Mouse (Mus musculus) hindbrain, embryonic 11.5 days (tissue): ENCODE results near the gene Hcn1. TPM values are rescaled to one million over a fixed set of nuclear protein-coding genes. Genes with fewer than 3 reads are reported as not detected.
A peak's percentile ranks its signal among the peaks of the same experiment; 100 is the strongest.

Experiments
- ATAC-seq: fragments of 200-750 bp; cut with Nextera tagmentation; 2 replicates; pipeline ENCODE4 v1.8.0; 2017; ENCODE audit warnings: mild to moderate bottlenecking, moderate TSS enrichment, moderate library complexity; ENCODE audit not compliant: low FRiP score
- DNase-seq: peaks from one replicate; pipeline ENCODE4 v3.0.0-alpha.2; 2015; ENCODE audit warnings: low spot score
- H3K27ac ChIP-seq: fragments of 300-500 bp; sonication (generic); 2 replicates; pipeline ENCODE4 v1.5.1; 2014; ENCODE audit warnings: mild to moderate bottlenecking, low read depth, low read length
- H3K27me3 ChIP-seq: fragments of 300-500 bp; sonication (generic); 2 replicates; pipeline ENCODE4 v1.6.1; 2014; ENCODE audit warnings: mild to moderate bottlenecking, low read length, moderate library complexity, mixed read lengths; ENCODE audit not compliant: control insufficient read depth, insufficient read depth
- H3K36me3 ChIP-seq: fragments of 300-500 bp; sonication (generic); 2 replicates; pipeline ENCODE4 v1.6.1; 2014; ENCODE audit warnings: mild to moderate bottlenecking, low read length, moderate library complexity, mixed read lengths; ENCODE audit not compliant: control insufficient read depth, insufficient read depth
- H3K4me1 ChIP-seq: fragments of 300-500 bp; sonication (generic); replicated peaks from 2 replicates; pipeline ENCODE4 v1.6.1; 2014; ENCODE audit warnings: low read length, mixed read lengths; ENCODE audit not compliant: control insufficient read depth, insufficient read depth
- H3K4me2 ChIP-seq: fragments of 300-500 bp; sonication (generic); replicated peaks from 2 replicates; pipeline ENCODE4 v1.6.1; 2014; ENCODE audit warnings: mild to moderate bottlenecking, low read depth, low read length
- H3K4me3 ChIP-seq: fragments of 300-500 bp; sonication (generic); 2 replicates; pipeline ENCODE4 v1.5.1; 2014; ENCODE audit warnings: low read depth, low read length
- H3K9ac ChIP-seq: fragments of 300-500 bp; sonication (generic); 2 replicates; pipeline ENCODE4 v1.6.1; 2014; ENCODE audit warnings: low read depth, low read length
- H3K9me3 ChIP-seq: fragments of 300-500 bp; sonication (generic); 2 replicates; pipeline ENCODE4 v1.6.1; 2016; ENCODE audit warnings: low read length; ENCODE audit not compliant: control insufficient read depth
- WGBS: fragments of 180-500 bp; shearing (Covaris S2); extraction: QIAGEN DNeasy Blood & Tissue Kit; methylation state at CpG from one replicate; pipeline ENCODE4 v1.1.7; 2014; 5-methylcytosine and 5-hydroxymethylcytosine counted together
- polyA plus RNA-seq: library from polyadenylated mRNA; unstranded; fragments of >200 nt; fragmentation: Nextera tagmentation; extraction: Ambion mirVana; gene quantifications from 2 replicates; pipeline ENCODE4 v1.2.1, GENCODE M21; 2014

Gene Hcn1
- 0.04 and 0.06 TPM in 2 replicates for polyA plus RNA-seq

- Histone ChIP-seq H3K36me3 (no peaks in the 10 kb centered on the region), H3K27ac (no peak within 1 kb of the TSS), H3K4me2 (peak within 1 kb of the TSS; percentile 97), H3K4me3 (peak within 1 kb of the TSS; percentile 56), H3K9me3 (no peaks in the 10 kb centered on the region), H3K27me3 (peaks cover 13% of the 10 kb centered on the region), H3K9ac (peak within 1 kb of the TSS; percentile 47; the same call in 1 of the 2 replicates), H3K4me1 (peaks cover 4% of the 10 kb centered on the region; the same call in 1 of the 2 replicates)
- 1% methylated on average over 31 of the region's 45 CpGs for WGBS
- DNase-seq (peak; percentile 92), ATAC-seq (peak; percentile 98)
These were observed at the start of gene Hcn1 for GRCm38 (mm10) chr13:117602181-117602580. Gene Hcn1, plus strand, starts transcription at chr13:117602320.

DNA sequence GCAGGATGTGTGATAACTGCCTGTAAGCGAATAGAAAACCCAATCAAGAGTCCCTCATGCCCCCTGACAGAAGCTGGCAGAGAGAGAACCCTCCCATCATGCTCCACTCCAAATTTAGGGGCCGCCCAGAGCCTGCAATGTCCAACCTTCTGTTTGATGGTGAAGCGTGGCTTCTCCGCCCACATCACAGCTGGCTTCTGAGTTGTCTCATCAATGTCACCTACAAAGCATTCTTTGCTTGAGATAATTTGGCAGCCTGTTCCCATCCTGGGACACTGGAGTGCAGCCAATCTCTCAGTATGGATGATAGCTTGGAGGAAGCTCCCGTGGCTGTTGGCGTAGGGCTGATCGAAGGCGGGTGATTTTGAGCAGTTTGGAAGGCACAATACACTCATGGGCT lies 34.9 kb upstream of the Hcn1 start:
- Histone ChIP-seq H3K9ac (no peak overlapping the region), H3K4me3 (no peak overlapping the region), H3K36me3 (no peaks in the 10 kb centered on the region), H3K27ac (no peak overlapping the region), H3K4me2 (no peak overlapping the region), H3K27me3 (no peaks in the 10 kb centered on the region), H3K9me3 (no peaks in the 10 kb centered on the region), H3K4me1 (no peaks in the 10 kb centered on the region)
- ATAC-seq (no peak), DNase-seq (no peak)
- WGBS: 81% methylated on average over 8 of the region's 8 CpGs

GRCm38 (mm10) chr13:117571747-117572146 lies 30.4 kb upstream of the Hcn1 start:
- Histone ChIP-seq H3K36me3 (no peaks in the 10 kb centered on the region), H3K27me3 (no peaks in the 10 kb centered on the region), H3K4me3 (no peak overlapping the region), H3K4me1 (no peaks in the 10 kb centered on the region), H3K4me2 (no peak overlapping the region), H3K9me3 (no peaks in the 10 kb centered on the region), H3K9ac (no peak overlapping the region), H3K27ac (no peak overlapping the region)
- 53% methylated on average over 3 of the region's 3 CpGs for WGBS
- no peak for DNase-seq
- peak; percentile 7; the same call in 1 of the 2 replicates for ATAC-seq

DNA sequence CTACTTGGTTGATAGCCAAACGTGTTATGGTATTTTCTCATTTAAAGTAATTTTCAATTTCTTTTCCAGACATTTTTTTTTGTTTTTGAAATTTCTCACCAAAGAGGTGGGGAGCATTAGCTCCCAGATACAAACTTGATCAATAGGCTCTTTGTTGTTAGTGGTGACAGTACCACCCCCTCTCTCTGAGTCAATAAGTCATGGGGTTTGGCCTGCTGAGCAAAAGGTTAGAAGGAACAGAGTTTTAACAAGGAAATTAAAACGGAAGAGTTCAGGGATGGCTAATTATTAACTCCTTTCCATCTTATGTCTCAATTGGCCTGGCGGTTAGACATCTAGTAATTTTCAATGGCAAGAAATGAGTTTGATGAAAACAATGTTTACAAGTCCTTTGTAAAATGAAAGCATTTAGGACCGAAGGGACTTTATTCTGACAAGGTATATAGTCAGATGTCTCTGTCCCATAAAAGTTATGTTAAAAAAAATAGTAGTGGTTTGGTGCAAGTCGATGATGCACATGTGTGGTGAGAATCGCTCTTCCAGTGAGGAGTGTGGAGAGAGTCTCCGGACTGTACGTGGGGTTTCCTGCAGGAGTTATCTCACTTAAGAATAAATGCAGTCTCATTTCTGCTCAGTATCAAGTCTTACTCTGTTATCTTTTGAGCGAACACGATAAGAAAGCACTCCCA lies 7.5 kb upstream of the Hcn1 start:
- ATAC-seq: peak; percentile 31; the same call in 1 of the 2 replicates
- Histone ChIP-seq H3K4me3 (no peak overlapping the region), H3K27me3 (no peaks in the 10 kb centered on the region), H3K9me3 (no peaks in the 10 kb centered on the region), H3K4me2 (no peak overlapping the region), H3K36me3 (no peaks in the 10 kb centered on the region), H3K4me1 (no peaks in the 10 kb centered on the region), H3K9ac (no peak overlapping the region), H3K27ac (no peak overlapping the region)
- 47% methylated on average over 10 of the region's 10 CpGs for WGBS
- no peak for DNase-seq

GRCm38 (mm10) chr13:117595183-117595532 lies 7.0 kb upstream of the Hcn1 start:
- DNase-seq (no peak), ATAC-seq (peak; percentile 24; the same call in 1 of the 2 replicates)
- Histone ChIP-seq H3K4me2 (no peak overlapping the region), H3K36me3 (no peaks in the 10 kb centered on the region), H3K4me1 (no peaks in the 10 kb centered on the region), H3K27ac (no peak overlapping the region), H3K4me3 (no peak overlapping the region), H3K27me3 (no peaks in the 10 kb centered on the region), H3K9ac (no peak overlapping the region), H3K9me3 (no peaks in the 10 kb centered on the region)
- 6% methylated on average over 3 of the region's 3 CpGs for WGBS

- peaks cover 4% of the 10 kb centered on the region; the same call in 1 of the 2 replicates for H3K4me1 ChIP-seq
- H3K27me3 ChIP-seq: peaks cover 13% of the 10 kb centered on the region
- no peak overlapping the region for H3K4me3 ChIP-seq
- H3K36me3 ChIP-seq: no peaks in the 10 kb centered on the region
- H3K9ac ChIP-seq: no peak overlapping the region
- H3K4me2 ChIP-seq: no peak overlapping the region
- ATAC-seq (no peak), DNase-seq (no peak)
- WGBS: 66% methylated on average over 9 of the region's 9 CpGs
- H3K9me3 ChIP-seq: no peaks in the 10 kb centered on the region
- no peak overlapping the region for H3K27ac ChIP-seq
These were observed 672 bp upstream of the Hcn1 start for GRCm38 (mm10) chr13:117601331-117601965.

- H3K4me1 ChIP-seq: peaks cover 4% of the 10 kb centered on the region; the same call in 1 of the 2 replicates
- no peaks in the 10 kb centered on the region for H3K9me3 ChIP-seq
- H3K27me3 ChIP-seq: peaks cover 13% of the 10 kb centered on the region
- H3K27ac ChIP-seq: no peak overlapping the region
- H3K9ac ChIP-seq: peak overlapping the region; percentile 47; the same call in 1 of the 2 replicates
- peak overlapping the region; percentile 97 for H3K4me2 ChIP-seq
- H3K4me3 ChIP-seq: peak overlapping the region; percentile 56
- peak; percentile 81 for ATAC-seq
- H3K36me3 ChIP-seq: no peaks in the 10 kb centered on the region
- no peak for DNase-seq
- under 1% methylated on average over 50 of the region's 62 CpGs for WGBS
These were observed 668 bp downstream of the Hcn1 start for GRCm38 (mm10) chr13:117602617-117603358.

GRCm38 (mm10) chr13:117603421-117603820 lies 1.3 kb downstream of the Hcn1 start:
- Histone ChIP-seq H3K9me3 (no peaks in the 10 kb centered on the region), H3K27ac (no peak overlapping the region), H3K36me3 (no peaks in the 10 kb centered on the region), H3K9ac (no peak overlapping the region), H3K4me3 (0 out of 2 replicates have a peak overlapping the region, but pooled peaks have one; percentile 56), H3K4me2 (peak overlapping the region; percentile 97), H3K27me3 (peaks cover 13% of the 10 kb centered on the region), H3K4me1 (peaks cover 4% of the 10 kb centered on the region; the same call in 1 of the 2 replicates)
- DNase-seq (peak; percentile 24), ATAC-seq (no peak)
- 15% methylated on average over 11 of the region's 11 CpGs for WGBS
